Mouse (Mus musculus) midbrain, embryonic 14.5 days (tissue): ENCODE results near the gene Selenbp2. TPM values are rescaled to one million over a fixed set of nuclear protein-coding genes. Genes with fewer than 3 reads are reported as not detected.
"Not testable (repeated sequence)": the region's sequence is repeated elsewhere in the genome, so short reads cannot be mapped to it uniquely, and the experiment has no call there.

Experiments used
- ATAC-seq: fragments of 200-750 bp; cut with Nextera tagmentation; 2 replicates; pipeline ENCODE4 v1.8.0; 2017; ENCODE audit warnings: moderate number of reproducible peaks, moderate library complexity; ENCODE audit not compliant: low FRiP score, low TSS enrichment
- DNase-seq: peaks from one replicate; pipeline ENCODE4 v3.0.0-alpha.2; 2015
- H3K27ac ChIP-seq: fragments of 300-500 bp; sonication (generic); replicated peaks from 2 replicates; pipeline ENCODE4 v1.5.1; 2014; ENCODE audit warnings: mild to moderate bottlenecking, low read depth, low read length, moderate library complexity
- H3K27me3 ChIP-seq: fragments of 300-500 bp; sonication (generic); 2 replicates; pipeline ENCODE4 v1.6.1; 2014; ENCODE audit warnings: low read length, control low read depth, mixed read lengths; ENCODE audit not compliant: control insufficient read depth, insufficient read depth
- H3K36me3 ChIP-seq: fragments of 300-500 bp; sonication (generic); 2 replicates; pipeline ENCODE4 v1.6.1; 2014; ENCODE audit warnings: low read length, control low read depth; ENCODE audit not compliant: control insufficient read depth, insufficient read depth
- H3K4me1 ChIP-seq: fragments of 300-500 bp; sonication (generic); 2 replicates; pipeline ENCODE4 v1.6.1; 2014; ENCODE audit warnings: mild to moderate bottlenecking, antibody characterized with exemption, low read length, control low read depth; ENCODE audit not compliant: control insufficient read depth, insufficient read depth
- H3K4me2 ChIP-seq: fragments of 300-500 bp; sonication (generic); 2 replicates; pipeline ENCODE4 v1.6.1; 2014; ENCODE audit warnings: mild to moderate bottlenecking, low read length, moderate library complexity
- H3K4me3 ChIP-seq: fragments of 300-500 bp; sonication (generic); replicated peaks from 2 replicates; pipeline ENCODE4 v1.5.1; 2014; ENCODE audit warnings: low read depth, low read length
- H3K9ac ChIP-seq: fragments of 300-500 bp; sonication (generic); replicated peaks from 2 replicates; pipeline ENCODE4 v1.6.1; 2014; ENCODE audit warnings: mild to moderate bottlenecking, low read length, moderate library complexity
- H3K9me3 ChIP-seq: fragments of 300-500 bp; sonication (generic); 2 replicates; pipeline ENCODE4 v1.6.1; 2016; ENCODE audit warnings: low read length, control low read depth, mixed read lengths; ENCODE audit not compliant: control insufficient read depth
- whole genome bisulfite sequencing: fragments of 180-500 bp; shearing (Covaris S2); extraction: QIAGEN DNeasy Blood & Tissue Kit; methylation state at CpG from one replicate; pipeline ENCODE4 v1.1.7; 2014; 5-methylcytosine and 5-hydroxymethylcytosine counted together
- polyA plus RNA-seq: library from polyadenylated mRNA; unstranded; fragments of >200 nt; fragmentation: Nextera tagmentation; extraction: Ambion mirVana; gene quantifications from 2 replicates; pipeline ENCODE4 v1.2.1, GENCODE M21; 2014

The Selenbp2 gene
- polyA plus RNA-seq, 1 experiment from 2014 or later: not detected

- ATAC-seq, H3K27me3 ChIP-seq, H3K27ac ChIP-seq, H3K4me3 ChIP-seq, H3K4me2 ChIP-seq, H3K9ac ChIP-seq, H3K4me1 ChIP-seq, DNase-seq, H3K9me3 ChIP-seq, H3K36me3 ChIP-seq: not testable (repeated sequence)
- 80% methylated on average over 2 of the region's 3 CpGs for WGBS
These were observed 4.7 kb upstream of the Selenbp2 start for GRCm38 (mm10) chr3:94688698-94689097.

DNA sequence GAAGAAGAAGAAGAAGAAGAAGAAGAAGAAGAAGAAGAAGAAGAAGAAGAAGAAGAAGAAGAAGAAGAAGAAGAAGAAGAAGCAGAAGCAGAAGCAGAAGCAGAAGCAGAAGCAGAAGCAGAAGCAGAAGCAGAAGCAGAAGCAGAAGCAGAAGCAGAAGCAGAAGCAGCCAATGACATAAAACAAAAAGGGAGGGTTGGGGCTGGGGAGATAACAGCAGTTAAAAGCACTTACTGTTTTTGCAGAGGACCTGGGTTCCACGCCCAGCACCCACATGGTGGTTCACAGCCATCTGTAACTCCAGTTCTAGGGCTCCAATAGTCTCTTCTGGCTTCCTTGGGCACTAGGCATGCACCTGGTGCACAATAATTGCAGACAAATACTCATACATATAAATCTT, 4.2 kb upstream of the Selenbp2 start:
- H3K9me3 ChIP-seq, H3K4me1 ChIP-seq: not testable (repeated sequence)

DNA sequence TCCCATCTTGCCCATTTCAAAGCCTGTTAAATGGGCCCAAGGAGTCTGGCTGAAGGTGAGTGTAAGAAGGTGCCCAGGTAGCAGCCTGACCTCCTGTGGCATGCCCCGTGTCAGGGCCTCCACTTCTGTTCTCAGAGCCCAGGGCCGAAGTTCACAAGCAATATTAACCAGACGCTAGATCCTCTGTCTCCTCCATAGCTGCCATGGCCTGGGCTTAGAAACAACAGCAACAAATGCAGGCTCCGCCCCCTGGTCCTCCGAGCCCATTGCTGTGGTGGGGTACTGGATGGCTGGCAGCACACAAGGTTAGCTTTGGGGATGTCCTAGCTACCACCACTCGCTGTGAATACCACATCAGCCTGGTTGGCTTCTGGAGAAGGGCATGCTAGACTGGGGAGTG, 3.2 kb upstream of the Selenbp2 start:
- H3K4me3 ChIP-seq, ATAC-seq: not testable (repeated sequence)
- 69% methylated on average over 6 of the region's 6 CpGs for WGBS

More for the DNA sequence above, 4.2 kb upstream of the Selenbp2 start:
- H3K9ac ChIP-seq, H3K27me3 ChIP-seq, DNase-seq, ATAC-seq, H3K4me3 ChIP-seq, H3K27ac ChIP-seq, H3K4me2 ChIP-seq, H3K36me3 ChIP-seq: not testable (repeated sequence)
- 72% methylated on average over 1 of the region's 1 CpGs for WGBS

DNA sequence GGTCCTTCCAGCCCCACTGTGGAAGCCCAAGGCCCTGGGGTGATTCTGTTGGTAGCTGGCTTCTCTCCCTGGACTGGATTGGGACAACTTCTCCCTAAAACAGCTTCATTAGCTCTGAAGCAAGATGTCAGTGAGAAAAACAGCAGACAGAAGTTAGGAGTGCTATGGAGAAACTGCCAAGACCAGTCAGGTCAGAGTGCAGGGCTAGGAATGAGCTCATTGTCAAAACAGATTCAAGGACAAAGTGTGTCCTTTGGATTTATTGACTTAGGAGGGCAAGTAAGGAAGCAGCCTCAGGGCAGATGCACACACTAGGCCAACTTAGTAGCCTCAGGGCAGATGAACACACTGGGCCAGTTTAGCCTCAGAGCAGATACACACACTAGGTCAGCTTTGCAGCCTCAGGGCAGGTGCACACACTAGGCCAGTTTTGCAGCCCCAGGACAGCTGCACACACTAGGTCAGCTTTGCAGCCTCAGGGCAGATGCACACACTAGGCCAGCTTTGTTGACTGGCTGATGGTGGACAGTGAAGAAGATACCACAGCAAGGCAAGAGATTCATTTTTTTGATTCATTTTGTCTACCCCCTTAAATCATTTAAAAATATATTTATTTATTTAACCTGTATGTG, 2.6 kb upstream of the Selenbp2 start:
- H3K4me1 ChIP-seq: no peaks in the 10 kb centered on the region
- no peaks in the 10 kb centered on the region for H3K9me3 ChIP-seq
- H3K4me2 ChIP-seq: no peak overlapping the region
- no peak for DNase-seq
- ATAC-seq: no peak
- no peaks in the 10 kb centered on the region for H3K36me3 ChIP-seq
- H3K27ac ChIP-seq: no peak overlapping the region
- H3K4me3 ChIP-seq: no peak overlapping the region
- no peak overlapping the region for H3K9ac ChIP-seq
- no peaks in the 10 kb centered on the region for H3K27me3 ChIP-seq

More for the DNA sequence above, 3.2 kb upstream of the Selenbp2 start:
- H3K4me1 ChIP-seq, H3K4me2 ChIP-seq, H3K27me3 ChIP-seq, H3K9me3 ChIP-seq, H3K27ac ChIP-seq, H3K36me3 ChIP-seq, H3K9ac ChIP-seq, DNase-seq: not testable (repeated sequence)

- 91% methylated on average over 4 of the region's 4 CpGs for WGBS
- not testable (repeated sequence) for H3K4me2 ChIP-seq, ATAC-seq, H3K9ac ChIP-seq, DNase-seq, H3K36me3 ChIP-seq, H3K27me3 ChIP-seq, H3K27ac ChIP-seq, H3K9me3 ChIP-seq, H3K4me3 ChIP-seq, H3K4me1 ChIP-seq
These were observed 1.7 kb upstream of the Selenbp2 start for GRCm38 (mm10) chr3:94691694-94692093.

- H3K9ac ChIP-seq, H3K4me3 ChIP-seq, DNase-seq, H3K4me1 ChIP-seq, H3K4me2 ChIP-seq, H3K27me3 ChIP-seq, H3K36me3 ChIP-seq, H3K9me3 ChIP-seq, ATAC-seq, H3K27ac ChIP-seq: not testable (repeated sequence)
- 70% methylated on average over 5 of the region's 8 CpGs for WGBS
These were observed 518 bp downstream of the Selenbp2 start for GRCm38 (mm10) chr3:94693874-94694273.

DNA sequence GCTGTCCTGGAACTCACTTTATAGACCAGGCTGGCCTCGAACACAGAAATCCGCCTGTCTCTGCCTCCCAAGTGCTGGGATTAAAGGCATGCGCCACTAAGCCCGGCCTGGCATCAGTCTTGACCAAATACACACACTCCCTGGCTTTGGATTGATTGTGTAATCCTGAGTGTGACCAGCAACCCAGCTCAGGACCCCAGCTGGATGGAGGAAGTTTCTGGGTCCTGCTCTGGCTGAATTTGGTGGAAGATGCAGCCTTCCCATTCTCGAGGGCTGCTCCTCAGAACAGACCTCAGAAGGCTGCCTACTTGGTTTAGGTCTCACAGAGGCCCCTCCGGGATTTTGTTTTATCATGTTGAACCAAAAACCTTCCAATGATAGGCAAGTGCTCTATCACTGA, 2.2 kb downstream of the Selenbp2 start:
- not testable (repeated sequence) for H3K4me3 ChIP-seq, H3K9me3 ChIP-seq, H3K27ac ChIP-seq, H3K36me3 ChIP-seq, ATAC-seq, DNase-seq, H3K4me1 ChIP-seq, H3K9ac ChIP-seq, H3K4me2 ChIP-seq, H3K27me3 ChIP-seq
- 83% methylated on average over 6 of the region's 6 CpGs for WGBS

DNA sequence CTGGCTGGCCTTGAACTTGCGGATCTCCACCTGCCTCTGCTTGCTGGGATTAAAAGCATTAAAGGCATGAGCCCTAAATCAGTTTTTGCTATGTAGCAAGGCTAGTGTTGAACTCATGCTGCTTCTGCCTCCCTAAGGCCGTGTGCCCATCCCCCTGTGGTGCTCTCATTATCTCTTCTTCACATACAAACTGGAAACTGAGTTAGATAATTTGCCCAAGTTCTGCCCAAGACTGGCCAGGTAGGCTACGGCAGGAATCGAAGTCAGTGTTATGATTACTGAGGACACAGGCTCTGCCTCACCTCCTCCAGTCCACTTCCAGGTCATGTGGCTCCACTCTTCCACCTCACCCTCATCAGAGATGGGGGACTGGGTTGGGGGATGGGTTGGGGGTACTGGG, 2.9 kb downstream of the Selenbp2 start:
- H3K27ac ChIP-seq, H3K4me1 ChIP-seq, DNase-seq, H3K9ac ChIP-seq, H3K9me3 ChIP-seq, H3K4me3 ChIP-seq, H3K36me3 ChIP-seq, H3K27me3 ChIP-seq, H3K4me2 ChIP-seq, ATAC-seq: not testable (repeated sequence)
- 94% methylated on average over 4 of the region's 4 CpGs for WGBS

GRCm38 (mm10) chr3:94702163-94702810, 8.9 kb downstream of the Selenbp2 start:
- H3K9ac ChIP-seq, ATAC-seq, H3K27ac ChIP-seq, H3K9me3 ChIP-seq, H3K27me3 ChIP-seq, H3K4me3 ChIP-seq, H3K4me1 ChIP-seq, H3K4me2 ChIP-seq, H3K36me3 ChIP-seq, DNase-seq: not testable (repeated sequence)
- 88% methylated on average over 7 of the region's 7 CpGs for WGBS
